Comparison of ENCODE assay signal across 8 mouse cellular contexts in genomic region chr9:107645577-107645976, GRCm38 (mm10). TPM values are rescaled to one million over a fixed set of nuclear protein-coding genes. Genes with fewer than 3 reads are reported as not detected.
DNase-seq lines count a peak whose midpoint lies in the region; ATAC-seq and TF ChIP-seq lines count a peak whose summit lies in the region.

No protein-coding gene starts in this region.

- H3K27me3 ChIP-seq in intestine, embryonic 14.5 days (replicated peaks; ENCODE audit: control insufficient read depth, insufficient read depth, low read length), result no peaks in the 10 kb centered on the region
- H3K27me3 ChIP-seq in midbrain, postnatal 0 days (ENCODE audit: insufficient read depth, low read length), result no peaks in the 10 kb centered on the region

- H3K36me3 ChIP-seq in intestine, embryonic 14.5 days (ENCODE audit: control insufficient read depth, insufficient read depth, low read length), result no peaks in the 10 kb centered on the region
- no peaks in the 10 kb centered on the region for H3K36me3 ChIP-seq in midbrain, postnatal 0 days (ENCODE audit: insufficient read depth, low read length)

- WGBS in intestine, embryonic 14.5 days, result 14% methylated on average over 5 of the region's 5 CpGs
- 16% methylated on average over 5 of the region's 5 CpGs for WGBS in midbrain, postnatal 0 days

- peak; percentile 62 for ATAC-seq in intestine, embryonic 14.5 days (replicated peaks; ENCODE audit: low FRiP score, low TSS enrichment, low read depth)
- peak; percentile 55 for ATAC-seq in midbrain, postnatal 0 days (ENCODE audit: low FRiP score)

- peak; percentile 99 for TF ChIP-seq CTCF in midbrain, postnatal 0 days (IDR thresholded peaks at IDR 0.05)

- no peak overlapping the region for H3K4me2 ChIP-seq in intestine, embryonic 14.5 days (ENCODE audit: low read length)
- H3K4me2 ChIP-seq in midbrain, postnatal 0 days (ENCODE audit: low read depth, low read length, poor library complexity, severe bottlenecking), result no peak overlapping the region

- peaks cover 8% of the 10 kb centered on the region for H3K4me1 ChIP-seq in intestine, embryonic 14.5 days (replicated peaks; ENCODE audit: control insufficient read depth, insufficient read depth, low read length)
- 0 out of 2 replicates have a peak, but pooled peaks cover 2% of the 10 kb centered on the region for H3K4me1 ChIP-seq in midbrain, postnatal 0 days (ENCODE audit: insufficient read depth, low read length)

- no peaks in the 10 kb centered on the region for H3K9me3 ChIP-seq in intestine, embryonic 14.5 days (ENCODE audit: control insufficient read depth, low read length)
- no peaks in the 10 kb centered on the region for H3K9me3 ChIP-seq in midbrain, postnatal 0 days (ENCODE audit: low read length)

- H3K27ac ChIP-seq in intestine, embryonic 14.5 days (ENCODE audit: low read depth), result no peak overlapping the region
- H3K27ac ChIP-seq in midbrain, postnatal 0 days (ENCODE audit: low read depth, low read length), result no peak overlapping the region

- H3K4me3 ChIP-seq in intestine, embryonic 14.5 days (ENCODE audit: low read depth, low read length), result no peak overlapping the region
- no peak overlapping the region for H3K4me3 ChIP-seq in midbrain, postnatal 0 days (ENCODE audit: low read depth, low read length)

- DNase-seq in urinary bladder, postnatal 25 days (ENCODE audit: low spot score), result peak; percentile 78
- no peak for DNase-seq in urinary bladder, postnatal 10 days (ENCODE audit: low spot score)
- DNase-seq in cerebellum, postnatal 10 days, result peak; percentile 91 to 93
- DNase-seq in frontal cortex, postnatal 25 days (ENCODE audit: low spot score in 2 of 2), result peak; percentile 57 to 65
- DNase-seq in intestine, embryonic 14.5 days (ENCODE audit: low spot score), result peak; percentile 90
- peak; percentile 84 for DNase-seq in liver
- peak; percentile 83 for DNase-seq in midbrain, postnatal 0 days (ENCODE audit: low spot score)
- peak; percentile 77 to 92 for DNase-seq in spleen, postnatal 4 days (ENCODE audit: low spot score in 2 of 2)

- no peak overlapping the region for H3K9ac ChIP-seq in intestine, embryonic 14.5 days (ENCODE audit: low read length)
- H3K9ac ChIP-seq in midbrain, postnatal 0 days (replicated peaks; ENCODE audit: low read length, poor library complexity, severe bottlenecking), result no peak overlapping the region

RNA-seq across cellular contexts. Expression of gene Gnai2, which starts 10.4 kb away (rescaled TPM):
- 336 and 349 TPM in 2 replicates for polyA plus RNA-seq in intestine, embryonic 14.5 days (2014; fragmentation: Nextera tagmentation; extraction: Ambion mirVana)
- 224 and 241 TPM in 2 replicates for total RNA-seq in midbrain, postnatal 0 days (2014; rRNA removed)
- 260 and 264 TPM in 2 replicates for polyA plus RNA-seq in midbrain, postnatal 0 days (2015; fragmentation: Nextera tagmentation; extraction: Ambion mirVana)

RNA-seq across cellular contexts. Expression of gene Slc38a3, which starts 23.8 kb away (rescaled TPM):
- polyA plus RNA-seq in intestine, embryonic 14.5 days (2014; fragmentation: Nextera tagmentation; extraction: Ambion mirVana), result 2.2 and 9.3 TPM in 2 replicates
- 70.0 and 94.5 TPM in 2 replicates for total RNA-seq in midbrain, postnatal 0 days (2014; rRNA removed)
- 37.6 and 44.6 TPM in 2 replicates for polyA plus RNA-seq in midbrain, postnatal 0 days (2015; fragmentation: Nextera tagmentation; extraction: Ambion mirVana)

RNA-seq across cellular contexts. Expression of gene Gnat1, which starts 33.9 kb away (rescaled TPM):
- polyA plus RNA-seq in intestine, embryonic 14.5 days (2014; fragmentation: Nextera tagmentation; extraction: Ambion mirVana), result 1.7 and 2.6 TPM in 2 replicates
- 0.52 and 0.55 TPM in 2 replicates for total RNA-seq in midbrain, postnatal 0 days (2014; rRNA removed)
- polyA plus RNA-seq in midbrain, postnatal 0 days (2015; fragmentation: Nextera tagmentation; extraction: Ambion mirVana), result 2.3 and 2.6 TPM in 2 replicates

RNA-seq across cellular contexts. Expression of gene Sema3b, which starts 36.5 kb away (rescaled TPM):
- polyA plus RNA-seq in intestine, embryonic 14.5 days (2014; fragmentation: Nextera tagmentation; extraction: Ambion mirVana), result 16.5 and 18.3 TPM in 2 replicates
- 5.7 and 16.7 TPM in 2 replicates for total RNA-seq in midbrain, postnatal 0 days (2014; rRNA removed)
- polyA plus RNA-seq in midbrain, postnatal 0 days (2015; fragmentation: Nextera tagmentation; extraction: Ambion mirVana), result 4.0 and 5.1 TPM in 2 replicates

RNA-seq across cellular contexts. Expression of gene Ifrd2, which starts 58.1 kb away (rescaled TPM):
- polyA plus RNA-seq in intestine, embryonic 14.5 days (2014; fragmentation: Nextera tagmentation; extraction: Ambion mirVana), result 77.4 and 79.5 TPM in 2 replicates
- 8.4 and 8.9 TPM in 2 replicates for total RNA-seq in midbrain, postnatal 0 days (2014; rRNA removed)
- polyA plus RNA-seq in midbrain, postnatal 0 days (2015; fragmentation: Nextera tagmentation; extraction: Ambion mirVana), result 6.5 and 7.5 TPM in 2 replicates
